Mouse (Mus musculus): ENCODE measurements at regions not wholly inside any gene's neighbourhood (a gene's known extent, or its start where the extent isn't known, plus 50 kb on each side); places are given as distances from the start of the nearest gene placed in this dataset.

- H3K4me1 ChIP-seq (ENCODE audit: control insufficient read depth, low read depth, low read length) = no peaks in the 10 kb centered on the region
- 66% methylated on average over 3 of the region's 3 CpGs for WGBS (ENCODE audit: insufficient replicate concordance)
- no peak for ATAC-seq (ENCODE audit: low read depth)
- H3K36me3 ChIP-seq (ENCODE audit: control insufficient read depth, insufficient read depth) = no peaks in the 10 kb centered on the region
- no peaks in the 10 kb centered on the region for H3K27me3 ChIP-seq (ENCODE audit: control insufficient read depth, insufficient read depth, low read depth, low read length)
- no peak overlapping the region for H3K27ac ChIP-seq (ENCODE audit: low read length)
- H3K4me2 ChIP-seq (ENCODE audit: low read depth, low read length) = no peak overlapping the region
- H3K9me3 ChIP-seq (replicated peaks; ENCODE audit: control insufficient read depth, low read length) = no peaks in the 10 kb centered on the region
- H3K4me3 ChIP-seq (ENCODE audit: low read depth, low read length) = no peak overlapping the region
- H3K9ac ChIP-seq (ENCODE audit: low read depth, low read length) = no peak overlapping the region
Observed at GRCm38 (mm10) chr16:46728424-46728823, 230.1 kb upstream of the Nectin3 start.

GRCm38 (mm10) chr16:46723660-46724059, 225.3 kb upstream of the Nectin3 start:
- no peaks in the 10 kb centered on the region for H3K4me1 ChIP-seq (ENCODE audit: control insufficient read depth, low read depth, low read length)
- no peak for ATAC-seq (ENCODE audit: low read depth)
- H3K4me3 ChIP-seq (ENCODE audit: low read depth, low read length) = no peak overlapping the region
- H3K36me3 ChIP-seq (ENCODE audit: control insufficient read depth, insufficient read depth) = no peaks in the 10 kb centered on the region
- no peak overlapping the region for H3K9ac ChIP-seq (ENCODE audit: low read depth, low read length)
- H3K27me3 ChIP-seq (ENCODE audit: control insufficient read depth, insufficient read depth, low read depth, low read length) = no peaks in the 10 kb centered on the region
- no peaks in the 10 kb centered on the region for H3K9me3 ChIP-seq (replicated peaks; ENCODE audit: control insufficient read depth, low read length)
- WGBS (ENCODE audit: insufficient replicate concordance) = 80% methylated on average over 4 of the region's 4 CpGs
- H3K27ac ChIP-seq (ENCODE audit: low read length) = no peak overlapping the region
- no peak overlapping the region for H3K4me2 ChIP-seq (ENCODE audit: low read depth, low read length)

DNA sequence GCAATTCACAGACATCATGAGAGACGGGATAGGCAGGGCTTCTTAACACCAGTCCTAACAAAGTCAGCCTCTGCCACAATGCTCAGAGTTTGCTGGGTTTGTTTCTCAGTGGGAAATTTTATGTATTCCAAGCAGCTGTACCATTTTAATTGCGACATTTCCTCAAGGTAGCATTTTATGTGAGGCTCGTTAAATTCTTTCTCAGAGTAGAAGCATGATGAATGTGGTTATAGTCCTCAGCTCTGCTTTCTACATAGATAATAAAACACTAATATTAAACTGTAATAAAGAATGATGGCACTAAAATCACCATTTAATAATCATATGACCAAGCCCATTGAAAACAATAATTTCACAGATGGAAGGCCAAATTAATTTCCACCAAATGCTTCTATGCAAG, 181.5 kb upstream of the Nectin3 start:
- H3K4me3 ChIP-seq (ENCODE audit: low read depth, low read length) = no peak overlapping the region
- no peak overlapping the region for H3K9ac ChIP-seq (ENCODE audit: low read depth, low read length)
- WGBS (ENCODE audit: insufficient replicate concordance) = 66% methylated on average over 3 of the region's 3 CpGs
- no peaks in the 10 kb centered on the region for H3K4me1 ChIP-seq (ENCODE audit: control insufficient read depth, low read depth, low read length)
- H3K36me3 ChIP-seq (ENCODE audit: control insufficient read depth, insufficient read depth) = no peaks in the 10 kb centered on the region
- no peaks in the 10 kb centered on the region for H3K27me3 ChIP-seq (ENCODE audit: control insufficient read depth, insufficient read depth, low read depth, low read length)
- ATAC-seq (ENCODE audit: low read depth) = no peak
- H3K4me2 ChIP-seq (ENCODE audit: low read depth, low read length) = no peak overlapping the region
- H3K27ac ChIP-seq (ENCODE audit: low read length) = no peak overlapping the region
- no peaks in the 10 kb centered on the region for H3K9me3 ChIP-seq (replicated peaks; ENCODE audit: control insufficient read depth, low read length)

DNA sequence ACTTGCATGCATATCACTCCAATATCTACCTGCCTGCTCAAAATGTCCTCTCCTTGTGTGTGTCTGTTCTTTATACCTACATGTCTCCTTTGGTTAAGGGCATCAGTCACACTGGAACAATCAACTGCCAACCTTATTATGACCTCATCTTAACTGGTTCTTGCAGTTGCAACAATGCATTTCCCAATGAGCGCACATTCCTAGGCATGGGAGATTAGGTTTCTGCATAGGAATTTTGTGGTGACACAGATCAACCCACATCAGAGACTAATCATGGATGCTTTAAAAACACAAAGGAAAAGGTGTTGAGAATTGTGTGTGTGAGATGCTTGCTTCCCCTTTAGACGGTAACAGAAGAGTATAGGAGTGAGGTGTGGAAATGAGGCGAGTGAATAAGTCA, 171.3 kb upstream of the Nectin3 start:
- WGBS (ENCODE audit: insufficient replicate concordance) = 68% methylated on average over 3 of the region's 3 CpGs

DNA sequence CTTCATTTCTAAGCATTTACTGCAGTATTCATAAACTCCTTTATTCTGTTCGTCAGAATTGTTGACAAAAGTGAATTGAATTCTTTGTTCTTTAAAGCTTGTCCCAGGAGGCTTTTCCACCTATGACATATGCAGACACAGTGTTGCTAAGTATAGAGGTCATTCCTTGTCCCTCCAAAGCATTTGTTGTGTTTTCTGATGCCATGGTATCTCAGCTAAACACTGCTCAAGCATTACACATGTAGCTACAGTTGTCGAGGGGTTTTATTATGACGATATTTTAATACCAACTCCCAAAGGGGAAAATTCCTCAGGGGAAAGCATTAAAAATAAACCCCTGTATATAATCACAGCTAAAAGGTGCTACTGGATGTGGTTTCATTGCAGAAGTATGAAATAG, 167.2 kb upstream of the Nectin3 start:
- WGBS (ENCODE audit: insufficient replicate concordance) = 68% methylated on average over 3 of the region's 3 CpGs
- Histone ChIP-seq H3K27me3 (ENCODE audit: control insufficient read depth, insufficient read depth, low read depth, low read length) (no peaks in the 10 kb centered on the region), H3K9ac (ENCODE audit: low read depth, low read length) (no peak overlapping the region), H3K4me2 (ENCODE audit: low read depth, low read length) (no peak overlapping the region), H3K9me3 (replicated peaks; ENCODE audit: control insufficient read depth, low read length) (no peaks in the 10 kb centered on the region), H3K4me1 (ENCODE audit: control insufficient read depth, low read depth, low read length) (no peaks in the 10 kb centered on the region), H3K36me3 (ENCODE audit: control insufficient read depth, insufficient read depth) (no peaks in the 10 kb centered on the region), H3K4me3 (ENCODE audit: low read depth, low read length) (no peak overlapping the region), H3K27ac (ENCODE audit: low read length) (no peak overlapping the region)
- ATAC-seq (ENCODE audit: low read depth) = no peak

More for the DNA sequence above, 171.3 kb upstream of the Nectin3 start:
- Histone ChIP-seq H3K9me3 (replicated peaks; ENCODE audit: control insufficient read depth, low read length) (no peaks in the 10 kb centered on the region), H3K36me3 (ENCODE audit: control insufficient read depth, insufficient read depth) (no peaks in the 10 kb centered on the region), H3K4me1 (ENCODE audit: control insufficient read depth, low read depth, low read length) (no peaks in the 10 kb centered on the region), H3K4me3 (ENCODE audit: low read depth, low read length) (no peak overlapping the region), H3K27ac (ENCODE audit: low read length) (no peak overlapping the region), H3K4me2 (ENCODE audit: low read depth, low read length) (no peak overlapping the region), H3K27me3 (ENCODE audit: control insufficient read depth, insufficient read depth, low read depth, low read length) (no peaks in the 10 kb centered on the region), H3K9ac (ENCODE audit: low read depth, low read length) (no peak overlapping the region)
- ATAC-seq (ENCODE audit: low read depth) = no peak

DNA sequence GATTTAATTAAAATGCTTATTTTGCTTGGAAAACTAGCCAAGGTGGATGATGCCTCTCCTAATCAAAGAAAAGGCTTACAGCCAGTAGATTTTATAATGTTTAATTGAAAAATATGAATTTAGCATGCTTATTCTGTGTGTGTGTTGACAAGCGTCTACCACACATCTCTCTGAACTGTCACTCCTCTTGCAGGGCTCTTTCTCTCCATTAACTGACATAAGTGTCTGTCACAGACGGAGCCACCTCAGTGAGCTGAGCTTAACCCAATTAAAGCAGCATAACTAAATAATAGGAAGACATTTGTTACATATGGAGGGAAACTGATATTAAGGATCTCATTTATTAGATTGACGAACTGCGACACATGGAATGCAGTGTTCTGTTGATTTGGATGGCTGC, 164.7 kb upstream of the Nectin3 start:
- no peaks in the 10 kb centered on the region for H3K36me3 ChIP-seq (ENCODE audit: control insufficient read depth, insufficient read depth)
- no peaks in the 10 kb centered on the region for H3K9me3 ChIP-seq (replicated peaks; ENCODE audit: control insufficient read depth, low read length)
- no peak overlapping the region for H3K4me3 ChIP-seq (ENCODE audit: low read depth, low read length)
- H3K4me2 ChIP-seq (ENCODE audit: low read depth, low read length) = no peak overlapping the region
- no peak overlapping the region for H3K9ac ChIP-seq (ENCODE audit: low read depth, low read length)
- H3K4me1 ChIP-seq (ENCODE audit: control insufficient read depth, low read depth, low read length) = no peaks in the 10 kb centered on the region
- H3K27me3 ChIP-seq (ENCODE audit: control insufficient read depth, insufficient read depth, low read depth, low read length) = no peaks in the 10 kb centered on the region
- no peak for ATAC-seq (ENCODE audit: low read depth)
- no peak overlapping the region for H3K27ac ChIP-seq (ENCODE audit: low read length)
- whole genome bisulfite sequencing (ENCODE audit: insufficient replicate concordance) = 72% methylated on average over 4 of the region's 4 CpGs

DNA sequence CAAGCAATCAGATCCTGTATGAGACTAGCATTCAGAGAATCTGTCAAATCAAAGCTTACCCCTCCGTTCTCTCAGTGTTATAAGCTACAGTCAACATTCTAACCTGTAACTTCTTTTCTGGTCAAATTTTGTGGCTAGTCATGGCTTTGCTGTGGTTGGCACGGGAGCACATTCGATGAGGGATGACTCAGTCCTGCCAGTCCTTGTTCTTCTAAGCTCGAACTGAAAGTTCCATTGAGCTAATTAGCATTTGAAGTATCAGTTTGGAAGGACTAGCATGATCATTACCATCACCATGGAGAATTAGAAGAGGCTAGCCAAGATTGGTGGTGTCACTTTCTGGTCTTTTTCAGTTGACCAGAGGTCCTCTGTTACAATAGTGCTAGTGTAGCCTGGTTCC, 156.7 kb upstream of the Nectin3 start:
- ATAC-seq (ENCODE audit: low read depth) = no peak
- 68% methylated on average over 4 of the region's 4 CpGs for WGBS (ENCODE audit: insufficient replicate concordance)
- no peaks in the 10 kb centered on the region for H3K4me1 ChIP-seq (ENCODE audit: control insufficient read depth, low read depth, low read length)
- no peaks in the 10 kb centered on the region for H3K27me3 ChIP-seq (ENCODE audit: control insufficient read depth, insufficient read depth, low read depth, low read length)
- H3K9me3 ChIP-seq (replicated peaks; ENCODE audit: control insufficient read depth, low read length) = no peaks in the 10 kb centered on the region
- H3K27ac ChIP-seq (ENCODE audit: low read length) = no peak overlapping the region
- no peak overlapping the region for H3K9ac ChIP-seq (ENCODE audit: low read depth, low read length)
- H3K36me3 ChIP-seq (ENCODE audit: control insufficient read depth, insufficient read depth) = no peaks in the 10 kb centered on the region
- H3K4me2 ChIP-seq (ENCODE audit: low read depth, low read length) = no peak overlapping the region
- no peak overlapping the region for H3K4me3 ChIP-seq (ENCODE audit: low read depth, low read length)

GRCm38 (mm10) chr16:46625807-46626206, 127.5 kb upstream of the Nectin3 start:
- Histone ChIP-seq H3K9me3 (replicated peaks; ENCODE audit: control insufficient read depth, low read length) (no peaks in the 10 kb centered on the region), H3K36me3 (ENCODE audit: control insufficient read depth, insufficient read depth) (no peaks in the 10 kb centered on the region), H3K27ac (ENCODE audit: low read length) (no peak overlapping the region), H3K27me3 (ENCODE audit: control insufficient read depth, insufficient read depth, low read depth, low read length) (no peaks in the 10 kb centered on the region), H3K9ac (ENCODE audit: low read depth, low read length) (no peak overlapping the region), H3K4me1 (ENCODE audit: control insufficient read depth, low read depth, low read length) (no peaks in the 10 kb centered on the region), H3K4me3 (ENCODE audit: low read depth, low read length) (no peak overlapping the region), H3K4me2 (ENCODE audit: low read depth, low read length) (no peak overlapping the region)
- 37% methylated on average over 2 of the region's 2 CpGs for WGBS (ENCODE audit: insufficient replicate concordance)
- ATAC-seq (ENCODE audit: low read depth) = no peak

DNA sequence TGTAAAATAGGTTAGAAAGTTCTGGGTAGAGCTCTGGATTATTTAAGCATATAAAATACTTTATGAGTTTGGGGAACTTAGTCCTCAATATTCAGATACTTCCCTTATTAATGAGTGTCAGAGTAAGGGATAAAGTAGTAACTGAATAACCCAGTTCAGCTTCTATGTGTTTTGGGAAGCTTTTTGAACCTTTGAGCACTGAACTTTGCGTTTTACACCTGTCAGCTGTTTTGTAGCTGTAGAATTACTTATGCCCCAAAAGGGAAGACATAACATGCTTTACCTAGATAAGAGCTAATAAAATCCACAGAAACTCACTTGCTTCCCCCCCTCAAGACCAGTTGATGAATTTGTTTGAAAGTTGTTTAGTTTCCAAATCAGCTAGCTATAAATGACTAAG, 124.9 kb upstream of the Nectin3 start:
- Histone ChIP-seq H3K4me2 (ENCODE audit: low read depth, low read length) (no peak overlapping the region), H3K4me3 (ENCODE audit: low read depth, low read length) (no peak overlapping the region), H3K27me3 (ENCODE audit: control insufficient read depth, insufficient read depth, low read depth, low read length) (no peaks in the 10 kb centered on the region), H3K9ac (ENCODE audit: low read depth, low read length) (no peak overlapping the region), H3K9me3 (replicated peaks; ENCODE audit: control insufficient read depth, low read length) (no peaks in the 10 kb centered on the region), H3K4me1 (ENCODE audit: control insufficient read depth, low read depth, low read length) (no peaks in the 10 kb centered on the region), H3K27ac (ENCODE audit: low read length) (no peak overlapping the region), H3K36me3 (ENCODE audit: control insufficient read depth, insufficient read depth) (no peaks in the 10 kb centered on the region)
- WGBS (ENCODE audit: insufficient replicate concordance) = 57% methylated on average over 1 of the region's 1 CpGs
- no peak for ATAC-seq (ENCODE audit: low read depth)

DNA sequence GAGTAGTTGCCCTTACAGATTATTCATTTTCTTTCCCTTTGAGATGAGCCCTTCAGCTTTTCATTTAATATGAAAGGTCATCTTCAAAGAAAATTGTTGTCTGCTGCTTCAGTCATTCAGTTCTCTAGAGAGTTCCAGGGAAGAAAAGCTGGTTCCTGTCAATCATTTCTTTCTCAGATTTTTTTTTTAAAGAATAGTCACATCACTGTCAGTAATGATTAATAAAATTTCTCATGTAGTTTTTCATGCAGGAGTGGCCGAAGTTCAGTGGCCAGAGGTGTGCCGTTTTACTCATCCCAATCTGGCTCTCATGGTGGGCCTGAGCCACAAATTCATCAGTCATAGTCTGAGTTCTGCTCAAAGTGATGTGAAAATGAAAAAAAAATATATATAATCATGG, 121.5 kb upstream of the Nectin3 start:
- H3K27me3 ChIP-seq (ENCODE audit: control insufficient read depth, insufficient read depth, low read depth, low read length) = no peaks in the 10 kb centered on the region
- no peaks in the 10 kb centered on the region for H3K9me3 ChIP-seq (replicated peaks; ENCODE audit: control insufficient read depth, low read length)
- no peak overlapping the region for H3K9ac ChIP-seq (ENCODE audit: low read depth, low read length)
- H3K36me3 ChIP-seq (ENCODE audit: control insufficient read depth, insufficient read depth) = no peaks in the 10 kb centered on the region
- no peak overlapping the region for H3K4me3 ChIP-seq (ENCODE audit: low read depth, low read length)
- WGBS (ENCODE audit: insufficient replicate concordance) = 68% methylated on average over 2 of the region's 2 CpGs
- no peaks in the 10 kb centered on the region for H3K4me1 ChIP-seq (ENCODE audit: control insufficient read depth, low read depth, low read length)
- no peak for ATAC-seq (ENCODE audit: low read depth)
- no peak overlapping the region for H3K27ac ChIP-seq (ENCODE audit: low read length)
- no peak overlapping the region for H3K4me2 ChIP-seq (ENCODE audit: low read depth, low read length)
